Mouse (Mus musculus): ENCODE measurements around the gene Zfp946. TPM values are rescaled to one million over a fixed set of nuclear protein-coding genes. Genes with fewer than 3 reads are reported as not detected.

Gene Zfp946
- polyA plus RNA-seq (2015; fragmentation: Nextera tagmentation; extraction: Ambion mirVana): 19.8 and 20.7 TPM in 2 replicates

DNA sequence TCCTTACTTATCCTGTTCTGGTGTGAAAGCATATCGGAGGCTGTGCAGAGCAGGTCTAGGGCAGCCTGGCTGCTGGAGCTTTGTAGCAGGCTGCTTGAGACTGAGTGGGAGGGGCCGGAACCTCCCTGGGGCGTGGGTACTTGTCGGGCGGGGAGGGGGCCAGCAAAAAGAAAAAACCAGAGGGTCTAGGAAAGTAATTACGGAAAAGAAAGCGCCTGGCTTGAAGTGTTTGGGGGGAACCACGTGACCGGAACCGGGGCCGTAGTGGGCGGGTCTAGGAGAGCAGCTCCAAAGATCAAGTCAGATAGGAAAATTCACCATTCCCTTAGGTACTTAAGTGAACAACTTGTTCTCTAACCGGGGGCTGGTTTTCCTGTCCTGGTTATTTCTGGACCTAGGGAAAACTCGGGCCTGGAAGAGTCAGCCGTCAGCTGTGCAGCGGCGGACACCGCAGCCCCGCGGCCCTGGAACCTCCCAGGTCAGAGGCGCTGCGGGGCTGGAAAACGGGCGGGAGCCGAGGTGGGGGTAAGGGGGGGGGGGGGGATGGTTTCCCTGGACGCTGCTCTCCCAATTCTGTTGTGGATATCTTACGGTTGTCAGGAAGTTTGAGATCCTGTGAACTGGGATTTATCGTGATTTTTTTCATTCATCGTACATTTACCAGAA is at the start of gene Zfp946:
Gene Zfp946 (plus strand): TSS at position 271 of the 666 bp plus-strand sequence.
- Histone ChIP-seq H3K9ac (peak within 1 kb of the TSS; percentile 70), H3K27ac (peak within 1 kb of the TSS; percentile 82; the same call in 1 of the 2 replicates), H3K27me3 (no peaks in the 10 kb centered on the region), H3K9me3 (no peaks in the 10 kb centered on the region), H3K4me1 (peaks cover 13% of the 10 kb centered on the region), H3K36me3 (no peaks in the 10 kb centered on the region), H3K4me2 (replicated peaks) (peak within 1 kb of the TSS; percentile 62), H3K4me3 (peak within 1 kb of the TSS; percentile 62)
- ATAC-seq (ENCODE audit: low FRiP score, low read depth): peak; percentile 98
- WGBS: under 1% methylated on average over 28 of the region's 29 CpGs

DNA sequence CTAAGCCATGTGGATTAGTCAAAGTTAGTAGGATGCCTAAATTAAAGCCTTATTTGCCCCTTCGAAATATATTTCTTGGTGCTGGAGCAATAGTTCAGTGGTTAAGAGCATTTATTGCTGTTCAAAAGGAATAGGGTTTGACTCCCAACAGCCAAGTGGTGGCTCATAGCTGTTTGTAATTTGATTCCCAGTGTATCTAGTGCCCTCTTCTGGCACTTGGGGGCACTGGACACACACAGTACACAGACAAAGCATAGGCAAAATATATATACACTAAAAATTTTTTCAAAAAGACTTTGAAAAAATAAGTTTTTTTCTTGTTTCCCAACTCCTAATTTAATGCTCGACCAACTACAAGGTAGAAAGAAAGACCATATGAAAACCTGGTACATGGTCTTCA is 13.3 kb upstream of the Zfp946 start:
- Histone ChIP-seq H3K9ac (no peak overlapping the region), H3K9me3 (no peaks in the 10 kb centered on the region), H3K4me3 (no peak overlapping the region), H3K4me2 (replicated peaks) (no peak overlapping the region), H3K27me3 (no peaks in the 10 kb centered on the region), H3K27ac (no peak overlapping the region), H3K36me3 (no peaks in the 10 kb centered on the region), H3K4me1 (no peaks in the 10 kb centered on the region)
- ATAC-seq (ENCODE audit: low FRiP score, low read depth): no peak
- WGBS: 75% methylated on average over 2 of the region's 2 CpGs

DNA sequence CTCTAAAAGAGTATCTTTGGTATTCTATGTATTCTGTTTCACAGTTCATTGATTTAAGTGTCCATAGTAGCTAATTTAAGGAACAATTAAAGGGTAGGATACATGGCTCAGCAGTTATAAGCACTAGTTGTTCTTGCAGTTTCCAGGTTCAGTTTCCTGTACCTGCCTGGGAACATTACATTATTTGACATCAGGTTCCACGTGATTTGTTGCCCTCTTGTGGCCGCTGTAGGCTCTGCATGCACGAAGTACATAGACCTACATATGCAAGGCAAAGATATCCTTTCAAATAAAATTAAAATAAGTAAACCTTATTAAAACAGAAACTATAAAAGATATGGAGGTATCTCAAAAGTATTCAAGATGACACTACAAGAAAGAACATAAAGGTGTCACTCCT is 6.5 kb upstream of the Zfp946 start:
- H3K27ac ChIP-seq: no peak overlapping the region
- no peaks in the 10 kb centered on the region for H3K27me3 ChIP-seq
- H3K9me3 ChIP-seq: no peaks in the 10 kb centered on the region
- H3K4me2 ChIP-seq (replicated peaks): no peak overlapping the region
- H3K36me3 ChIP-seq: no peaks in the 10 kb centered on the region
- H3K4me3 ChIP-seq: no peak overlapping the region
- H3K9ac ChIP-seq: no peak overlapping the region
- peak; percentile 61; the same call in 1 of the 2 replicates for ATAC-seq (ENCODE audit: low FRiP score, low read depth)
- no peaks in the 10 kb centered on the region for H3K4me1 ChIP-seq
- 1% methylated on average over 3 of the region's 3 CpGs for WGBS

DNA sequence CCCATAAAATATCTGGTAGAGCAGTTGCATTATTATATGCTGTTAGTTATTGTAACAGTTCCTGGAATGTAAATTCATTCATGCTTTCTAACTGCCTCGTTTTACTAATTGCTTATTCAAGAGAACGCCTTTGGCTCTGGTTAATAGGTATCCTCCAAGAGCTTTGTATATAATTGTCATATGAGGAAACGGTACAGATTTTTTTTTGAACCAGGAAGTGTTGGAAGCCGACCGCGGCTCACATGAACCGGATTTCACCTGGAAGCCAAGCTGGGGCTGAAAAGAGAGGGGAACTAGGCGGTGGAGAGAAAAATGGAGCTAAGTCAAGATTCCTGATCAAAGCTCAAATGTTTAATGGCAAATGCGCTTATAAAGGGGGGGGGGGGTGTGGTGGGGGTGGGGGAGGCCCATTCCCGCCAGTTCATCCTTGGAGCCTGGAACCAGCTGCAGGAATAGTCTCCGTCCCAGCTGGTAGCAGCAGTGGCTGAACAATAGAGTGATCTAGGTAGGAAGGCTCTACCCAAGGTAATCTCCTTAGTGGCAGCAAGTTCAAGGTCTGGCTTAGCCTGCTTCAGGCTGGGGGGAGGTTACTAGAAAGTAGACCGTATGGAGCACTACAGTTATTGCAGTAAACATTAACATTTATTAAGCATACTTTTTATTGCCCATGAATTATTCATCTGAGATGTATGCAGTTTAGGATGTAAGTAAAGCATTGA is 773 bp downstream of the Zfp946 start:
- Histone ChIP-seq H3K4me3 (peak overlapping the region; percentile 62), H3K27me3 (no peaks in the 10 kb centered on the region), H3K4me1 (peaks cover 13% of the 10 kb centered on the region), H3K4me2 (replicated peaks) (peak overlapping the region; percentile 62), H3K27ac (peak overlapping the region; percentile 82; the same call in 1 of the 2 replicates), H3K9ac (peak overlapping the region; percentile 70), H3K9me3 (no peaks in the 10 kb centered on the region), H3K36me3 (no peaks in the 10 kb centered on the region)
- no peak for ATAC-seq (ENCODE audit: low FRiP score, low read depth)
- WGBS: 2% methylated on average over 12 of the region's 12 CpGs

DNA sequence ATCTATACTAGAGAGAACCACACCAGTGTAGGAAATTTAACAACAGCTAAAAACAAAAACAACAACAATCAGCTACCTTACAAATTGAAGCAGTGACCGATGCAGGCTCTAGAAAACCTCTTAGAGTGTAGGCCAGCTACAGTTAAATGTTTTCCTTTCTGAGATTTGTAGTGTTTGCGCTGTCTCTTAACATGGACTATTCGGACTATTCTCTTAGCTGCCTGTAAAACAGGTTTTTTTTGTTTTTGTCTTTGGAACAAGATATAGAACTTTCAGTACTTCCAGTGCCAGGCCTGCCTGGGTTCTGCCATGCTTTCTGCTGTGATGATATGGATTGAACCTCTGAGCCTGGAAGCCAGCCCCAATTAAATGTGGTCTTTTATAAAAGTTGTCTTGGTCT is 23.7 kb downstream of the Zfp946 start:
- Histone ChIP-seq H3K4me2 (replicated peaks) (no peak overlapping the region), H3K9ac (no peak overlapping the region), H3K9me3 (peaks cover 8% of the 10 kb centered on the region), H3K4me3 (no peak overlapping the region), H3K4me1 (no peaks in the 10 kb centered on the region), H3K27ac (no peak overlapping the region), H3K27me3 (no peaks in the 10 kb centered on the region), H3K36me3 (peaks cover 36% of the 10 kb centered on the region)
- WGBS: 95% methylated on average over 3 of the region's 3 CpGs
- no peak for ATAC-seq (ENCODE audit: low FRiP score, low read depth)

DNA sequence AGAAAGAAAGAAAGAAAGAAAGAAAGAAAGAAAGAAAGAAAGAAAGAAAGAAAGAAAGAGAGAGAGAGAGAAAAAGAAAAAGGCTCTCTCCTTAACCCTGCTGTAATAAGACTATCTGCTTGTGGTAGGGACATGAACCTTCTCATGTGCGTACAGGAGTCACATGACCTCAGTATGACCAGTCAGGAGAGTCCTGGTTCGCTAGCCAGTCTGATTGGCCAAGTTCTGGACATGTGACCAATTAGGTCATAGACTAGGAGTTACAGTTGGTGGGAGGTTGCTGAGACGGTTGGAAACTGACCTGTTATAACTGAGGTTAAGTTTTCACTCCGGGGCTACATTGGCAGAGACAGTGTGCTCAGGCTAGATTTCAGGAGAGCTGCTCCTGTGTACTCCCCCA is 73.1 kb downstream of the Zfp946 start:
- ATAC-seq (ENCODE audit: low FRiP score, low read depth): no peak
- H3K4me1 ChIP-seq: no peaks in the 10 kb centered on the region
- no peak overlapping the region for H3K27ac ChIP-seq
- H3K4me2 ChIP-seq (replicated peaks): no peak overlapping the region
- no peaks in the 10 kb centered on the region for H3K36me3 ChIP-seq
- H3K9me3 ChIP-seq: no peaks in the 10 kb centered on the region
- WGBS: 79% methylated on average over 4 of the region's 4 CpGs
- no peak overlapping the region for H3K4me3 ChIP-seq
- H3K9ac ChIP-seq: no peak overlapping the region
- H3K27me3 ChIP-seq: no peaks in the 10 kb centered on the region

Other genes with a start within 250 kb of the Zfp946 start
- gene Zfp994, start 198.6 kb upstream of the Zfp946 start, polyA plus RNA-seq (2015; fragmentation: Nextera tagmentation; extraction: Ambion mirVana): 2.6 TPM in 2 replicates
- 12.4 and 12.5 TPM in 2 replicates for gene CT030661.1, start 109.4 kb upstream of the Zfp946 start, polyA plus RNA-seq (2015; fragmentation: Nextera tagmentation; extraction: Ambion mirVana)
- gene Zfp944, start 62.8 kb upstream of the Zfp946 start, polyA plus RNA-seq (2015; fragmentation: Nextera tagmentation; extraction: Ambion mirVana): 15.3 and 16.7 TPM in 2 replicates
- gene Zfp758, start 62.8 kb upstream of the Zfp946 start, polyA plus RNA-seq (2015; fragmentation: Nextera tagmentation; extraction: Ambion mirVana): 9.0 and 9.2 TPM in 2 replicates
- not detected in 2 replicates for gene Vmn2r111, start 149.3 kb downstream of the Zfp946 start, polyA plus RNA-seq (2015; fragmentation: Nextera tagmentation; extraction: Ambion mirVana)
- gene Vmn2r112, start 176.7 kb downstream of the Zfp946 start, polyA plus RNA-seq (2015; fragmentation: Nextera tagmentation; extraction: Ambion mirVana): not detected in 2 replicates